Mouse (Mus musculus) megakaryocyte, embryonic 14.5 days (primary cell): ENCODE results near the gene Ddx24.

Experiments used
- FLI1 ChIP-seq: IDR thresholded peaks from 2 replicates; pipeline ENCODE4 v1.6.1; 2012; ENCODE audit warnings: low read length, inconsistent platforms, mixed read lengths
- GATA1 ChIP-seq: IDR thresholded peaks from 3 replicates; pipeline ENCODE4 v1.6.1; 2012; ENCODE audit warnings: mixed read lengths, low read length, inconsistent platforms, borderline replicate concordance

- no peak for TF ChIP-seq FLI1
- TF ChIP-seq GATA1: no peak
Measured at GRCm38 (mm10) chr12:103457140-103457539, 31.5 kb upstream of the Ddx24 start, which contains the start of gene Ifi27l2b.
